Mouse (Mus musculus): ENCODE data around the gene Lrig2.
"Not testable (repeated sequence)": the region's sequence is repeated elsewhere in the genome, so short reads cannot be mapped to it uniquely, and the experiment has no call there.

Gene Lrig2

DNA sequence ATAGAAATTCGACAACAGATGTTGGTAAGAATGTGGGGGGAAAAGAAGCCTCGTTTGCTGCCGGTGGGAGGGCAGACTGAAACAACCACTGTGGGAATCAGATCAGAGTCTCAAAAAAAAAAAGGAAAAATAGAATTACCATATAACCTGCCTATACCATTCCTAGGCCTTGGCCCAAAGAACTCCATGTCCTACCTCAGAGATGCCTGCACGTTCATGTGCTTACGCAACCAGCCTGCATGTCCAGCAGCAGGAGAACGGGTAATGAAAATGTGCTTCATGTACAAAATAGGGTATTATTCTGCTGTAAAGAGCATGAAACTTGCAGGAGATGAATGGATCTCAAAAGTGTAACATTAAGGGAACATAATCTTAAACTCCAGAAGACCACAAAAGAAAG is 79.1 kb downstream of the Lrig2 start:
- no peak for DNase-seq (ENCODE audit: low spot score)

DNA sequence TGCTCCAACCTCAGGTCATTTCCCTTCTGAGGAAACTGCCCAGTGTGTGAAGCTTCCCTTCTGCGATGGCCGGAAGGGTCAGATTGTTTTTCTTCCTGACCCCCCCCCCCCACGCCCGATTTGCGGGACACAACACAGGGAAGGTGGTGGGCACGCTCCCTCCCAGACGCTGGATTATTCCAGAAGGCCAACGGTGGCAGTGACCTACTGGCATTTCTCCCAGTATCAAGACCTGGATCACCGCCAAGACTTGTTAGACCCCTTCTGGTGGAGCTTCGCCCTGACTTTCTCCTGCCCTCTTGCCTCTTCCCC is 79.9 kb downstream of the Lrig2 start:
- DNase-seq (ENCODE audit: low spot score) = peak; percentile 28

DNA sequence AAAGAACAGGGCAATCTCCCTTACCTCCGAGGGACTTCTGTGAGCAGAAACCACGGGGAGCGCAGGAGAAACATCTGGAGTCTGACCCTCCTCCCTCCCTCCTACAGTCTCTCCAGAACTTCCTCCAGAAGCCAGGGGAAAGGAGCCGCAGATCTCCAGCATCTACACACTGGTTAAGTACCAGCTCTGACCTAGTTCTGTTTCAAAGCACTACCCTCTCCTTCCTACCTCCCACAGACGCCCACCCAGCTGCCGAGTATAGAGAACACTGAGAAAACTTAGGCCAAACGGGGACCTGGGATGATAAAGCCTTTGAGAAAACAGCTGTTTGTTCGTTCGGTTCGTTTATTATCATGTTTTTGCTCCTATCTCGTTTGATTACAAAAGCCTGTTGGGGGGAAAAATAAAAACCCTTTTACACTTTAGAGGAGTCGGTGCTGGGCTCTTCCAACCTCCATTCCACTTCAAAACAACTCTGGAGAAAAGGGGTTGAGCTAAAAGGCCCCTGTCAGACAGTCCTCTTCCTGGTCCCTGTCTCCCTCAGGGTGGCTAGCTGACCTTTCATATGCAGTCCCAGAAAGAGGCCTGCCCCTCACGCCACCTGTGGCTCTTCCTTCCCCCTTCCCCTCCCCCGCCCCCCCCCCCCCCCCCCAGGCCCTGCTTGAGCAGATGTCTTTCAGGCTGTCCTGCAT is 80.4 kb downstream of the Lrig2 start:
- DNase-seq (ENCODE audit: low spot score) = no peak

DNA sequence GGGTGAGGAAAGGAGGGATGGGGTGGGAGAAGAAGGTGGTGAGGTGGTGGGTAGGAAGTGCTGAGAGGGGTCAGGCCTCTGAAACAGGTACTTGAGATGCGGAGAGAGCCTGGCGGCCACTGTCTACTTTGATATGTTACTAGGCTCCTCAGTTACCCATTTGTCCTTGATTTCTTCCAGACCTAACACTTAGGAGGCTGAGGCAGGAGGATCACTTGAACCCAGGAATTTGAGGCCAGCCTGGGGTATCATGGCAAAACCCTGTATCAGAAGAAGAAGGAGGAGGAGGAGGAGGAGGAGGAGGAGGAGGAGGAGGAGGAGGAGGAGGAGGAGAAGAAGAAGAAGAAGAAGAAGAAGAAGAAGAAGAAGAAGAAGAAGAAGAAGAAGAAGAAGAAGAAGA is 84.4 kb downstream of the Lrig2 start:
- DNase-seq (ENCODE audit: low spot score) = not testable (repeated sequence)

DNA sequence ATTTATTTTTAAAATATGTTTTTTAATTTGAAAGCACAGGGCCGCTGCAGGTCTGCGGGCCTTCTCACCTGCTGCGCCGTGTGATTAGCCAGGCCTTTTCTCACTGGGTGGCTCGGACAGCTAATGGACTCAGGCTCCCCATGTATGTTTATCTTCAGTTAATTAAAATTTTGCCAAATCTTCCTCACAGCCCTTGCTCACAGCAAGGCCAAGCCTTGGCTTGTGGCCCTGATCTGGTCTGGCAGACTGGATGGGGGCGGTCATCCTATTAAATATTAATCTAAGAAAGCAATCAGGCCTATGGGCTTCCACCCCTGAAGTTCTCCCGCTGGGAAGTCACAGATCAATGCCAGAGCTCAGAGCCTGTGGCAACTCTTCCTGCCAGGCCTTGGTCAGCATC is 87.4 kb downstream of the Lrig2 start:
- peak; percentile 21 for DNase-seq (ENCODE audit: low spot score)

DNA sequence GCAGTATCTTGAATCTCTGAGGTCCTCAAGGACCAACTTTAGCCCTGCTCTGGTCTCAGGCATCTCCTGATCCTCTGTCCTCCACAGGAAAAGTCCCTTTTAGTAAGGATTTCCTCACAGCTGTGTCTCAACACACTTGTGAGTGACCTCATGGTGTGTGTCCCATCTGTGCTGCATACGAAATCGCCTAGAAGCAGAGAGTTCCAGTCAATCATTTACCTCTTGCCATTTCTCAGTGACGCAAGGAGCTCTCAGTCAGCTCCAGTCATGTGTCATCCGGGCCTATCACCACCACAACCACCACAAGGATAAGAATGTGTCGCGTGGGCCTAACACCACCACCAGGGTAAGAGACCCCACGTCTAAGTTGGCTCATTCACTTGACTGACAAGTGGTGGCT is 90.8 kb downstream of the Lrig2 start:
- no peak for DNase-seq (ENCODE audit: low spot score)

DNA sequence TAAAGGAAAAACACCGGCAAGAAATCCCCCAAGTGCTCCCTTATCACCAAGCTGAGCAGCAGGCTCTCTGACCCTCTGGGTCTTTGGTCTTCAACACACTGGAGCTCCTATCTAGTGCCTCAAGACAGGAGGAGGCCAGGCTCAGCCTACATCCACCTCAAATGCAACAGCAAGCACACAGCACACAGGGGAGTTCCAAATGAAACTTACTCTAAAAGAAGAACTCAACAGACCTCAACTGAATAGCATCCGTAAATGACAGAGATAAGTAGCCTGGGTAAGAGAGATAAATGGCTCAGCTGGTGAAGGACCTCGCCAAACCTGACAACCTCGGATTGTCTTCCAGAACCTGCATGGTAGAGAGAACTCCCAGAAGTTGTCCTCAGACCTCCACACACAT is 91.7 kb downstream of the Lrig2 start:
- DNase-seq (ENCODE audit: low spot score) = no peak

DNA sequence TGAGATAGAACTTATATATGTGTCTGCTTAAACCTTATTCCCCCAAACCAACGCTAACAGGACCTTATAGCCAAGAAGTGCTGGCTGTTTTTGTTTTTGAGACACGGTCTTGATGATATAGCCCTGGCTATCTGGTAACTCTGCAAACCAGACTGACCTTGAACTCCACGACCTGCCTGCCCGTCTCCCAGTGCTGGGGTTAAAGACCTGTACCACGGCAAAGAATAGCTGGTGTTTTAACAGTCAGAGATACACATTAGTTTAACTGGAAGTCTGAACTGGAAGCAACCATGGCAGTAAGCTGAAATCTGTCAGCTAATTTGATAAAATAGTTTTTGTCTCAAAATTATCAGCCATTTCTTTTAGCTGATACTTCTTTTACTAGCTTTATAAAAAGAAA is 94.9 kb downstream of the Lrig2 start:
- no peak for DNase-seq (ENCODE audit: low spot score)

DNA sequence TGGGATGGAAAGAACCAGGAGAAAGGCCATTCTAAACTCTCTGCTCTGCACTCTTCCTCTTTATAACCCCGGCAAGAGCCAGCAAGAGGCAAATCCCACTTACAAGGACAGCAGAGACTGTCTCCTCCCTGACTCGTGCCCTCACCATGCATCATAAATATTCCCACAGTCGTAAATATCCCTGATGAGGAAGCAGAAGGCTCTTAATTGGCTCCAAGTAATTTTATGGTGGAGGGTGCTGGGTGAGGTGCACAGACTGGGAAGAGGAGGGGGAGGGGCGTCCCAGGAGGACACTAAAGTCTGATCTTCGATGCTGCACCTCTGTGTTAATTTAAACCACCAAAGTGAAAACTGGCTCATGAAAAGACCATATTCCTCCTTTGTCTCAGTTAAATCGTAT is 99.2 kb downstream of the Lrig2 start:
- DNase-seq (ENCODE audit: low spot score) = no peak

DNA sequence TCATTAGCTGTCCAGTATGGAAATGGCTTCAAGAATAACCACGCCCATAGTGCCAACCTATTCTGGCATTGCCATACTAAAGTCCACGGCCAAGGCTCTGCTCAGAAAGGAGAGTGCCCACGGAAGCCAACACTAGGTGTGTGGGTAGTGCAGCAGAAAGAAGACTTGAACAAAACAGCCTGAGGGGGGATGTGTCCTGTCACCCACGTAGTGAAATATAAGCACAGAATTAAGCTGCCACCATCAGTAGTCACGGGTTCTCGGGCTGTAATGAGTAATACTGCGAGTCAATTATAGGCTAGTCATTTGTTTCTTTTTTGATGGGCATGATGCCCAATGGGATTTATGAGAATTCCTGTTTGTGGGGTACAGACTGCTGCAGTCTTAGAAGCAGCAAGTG is 104.2 kb downstream of the Lrig2 start:
- no peak for DNase-seq (ENCODE audit: low spot score)

DNA sequence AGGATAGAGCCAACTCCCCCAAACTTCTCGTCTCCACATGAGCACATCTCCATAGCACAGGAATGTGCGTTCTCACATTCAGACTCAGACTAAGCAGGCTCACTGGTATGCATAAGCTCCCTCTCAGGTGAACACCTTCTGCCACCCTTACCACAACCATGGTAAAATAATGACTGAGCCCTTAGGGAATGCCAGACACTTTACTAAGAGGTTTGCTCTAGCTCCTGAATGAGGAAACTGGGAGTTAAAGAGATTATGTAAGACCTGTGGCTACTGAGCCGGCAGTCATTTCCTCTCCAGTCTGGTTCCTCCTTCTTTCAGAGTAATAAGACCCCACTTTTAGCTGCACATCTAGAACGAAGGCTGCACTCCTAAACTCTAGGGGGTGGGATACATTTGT is 108.1 kb downstream of the Lrig2 start:
- no peak for DNase-seq (ENCODE audit: low spot score)

DNA sequence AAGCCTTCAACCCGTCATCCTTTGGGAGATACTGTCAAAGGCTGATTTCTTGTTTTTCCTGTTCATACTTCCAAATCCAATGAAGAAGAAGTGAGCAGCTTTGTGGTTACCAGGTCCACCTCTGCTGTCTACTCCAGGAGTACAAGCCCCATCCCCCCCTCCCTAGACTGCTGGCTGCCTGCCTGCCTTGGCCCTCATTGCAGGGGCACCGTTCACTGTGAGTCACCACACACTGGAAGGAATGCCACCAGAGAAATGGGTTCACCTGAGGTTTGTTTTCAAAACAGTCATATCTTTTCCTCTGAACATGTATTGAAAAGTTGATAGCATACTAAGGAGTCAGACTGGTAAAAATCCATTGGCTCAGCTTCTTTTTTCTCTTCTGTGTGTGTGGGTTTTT is 110.5 kb downstream of the Lrig2 start:
- DNase-seq (ENCODE audit: low spot score) = no peak

DNA sequence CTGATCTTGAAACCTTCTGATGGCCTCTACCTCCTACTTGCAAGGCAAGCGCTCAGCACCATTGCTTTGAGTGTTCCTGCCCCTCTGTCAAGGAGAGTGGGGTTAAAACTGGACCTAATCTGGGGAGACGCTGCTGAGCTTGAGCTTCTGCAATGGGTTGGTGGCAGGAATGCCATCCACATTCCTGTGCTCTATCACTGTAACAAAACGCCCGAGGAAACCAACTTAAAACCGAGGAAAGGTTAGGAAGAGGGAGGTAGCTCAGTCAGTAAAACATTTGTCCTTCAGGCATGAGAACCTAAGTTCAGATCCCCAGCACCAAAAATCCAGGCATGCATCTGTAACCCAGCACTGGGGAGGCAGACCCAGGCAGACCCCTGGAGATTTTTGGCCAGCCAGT is 111.6 kb downstream of the Lrig2 start:
- DNase-seq (ENCODE audit: low spot score) = no peak

DNA sequence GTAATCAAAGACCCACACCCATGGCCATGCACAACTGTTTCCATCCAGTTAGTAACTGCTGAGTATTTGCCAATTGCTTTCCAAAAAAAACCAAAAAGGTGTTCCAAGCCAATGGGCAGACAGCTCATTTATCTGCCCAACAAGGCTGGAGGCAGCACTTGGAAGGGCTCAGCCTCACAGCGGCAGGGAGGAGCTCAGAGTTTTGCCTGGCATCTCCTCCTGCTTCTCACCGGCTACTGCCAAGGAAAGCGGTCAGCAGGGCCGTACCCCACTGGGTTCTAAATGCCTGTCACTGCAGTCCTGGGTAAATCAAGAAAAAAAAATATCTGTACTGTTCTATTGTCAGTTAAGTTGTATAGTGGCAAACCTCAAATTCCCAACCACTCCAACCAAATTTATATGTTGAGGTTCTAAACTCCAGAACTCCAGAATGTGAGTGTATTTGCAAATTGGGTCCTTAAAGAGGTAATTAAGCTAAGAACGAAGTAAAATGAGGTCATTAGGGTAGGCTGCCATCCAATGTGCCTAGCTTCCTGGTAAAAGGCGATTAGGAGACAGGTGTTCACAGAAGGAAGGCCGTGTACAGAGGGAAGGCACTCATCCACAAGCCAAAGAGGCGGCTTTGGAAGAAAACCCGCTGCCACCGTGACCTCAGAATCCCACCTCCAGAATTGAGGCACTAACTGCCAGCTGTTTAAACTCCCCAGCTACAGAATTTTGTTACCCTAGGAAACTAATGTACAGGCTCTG is 112.2 kb downstream of the Lrig2 start:
- DNase-seq (ENCODE audit: low spot score) = no peak

DNA sequence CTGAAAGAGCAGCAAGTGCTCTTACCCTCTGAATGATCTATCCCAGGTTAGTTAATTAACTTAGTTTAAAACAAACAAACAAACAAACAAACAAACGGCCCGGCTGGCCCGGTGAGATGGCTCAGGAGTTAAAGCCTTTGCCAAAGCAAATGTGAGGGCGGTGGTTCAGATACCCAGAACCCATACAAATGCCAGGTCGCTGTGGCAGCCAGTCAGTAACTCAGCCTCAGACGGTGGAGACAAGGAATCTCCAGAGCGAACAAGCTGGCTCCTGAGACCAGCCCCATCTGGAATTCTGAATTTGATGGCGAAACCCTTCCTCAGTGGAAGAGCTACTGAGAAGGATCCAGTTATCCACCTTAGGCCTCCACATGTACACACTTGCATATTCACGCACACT is 114.4 kb downstream of the Lrig2 start:
- no peak for DNase-seq (ENCODE audit: low spot score)

DNA sequence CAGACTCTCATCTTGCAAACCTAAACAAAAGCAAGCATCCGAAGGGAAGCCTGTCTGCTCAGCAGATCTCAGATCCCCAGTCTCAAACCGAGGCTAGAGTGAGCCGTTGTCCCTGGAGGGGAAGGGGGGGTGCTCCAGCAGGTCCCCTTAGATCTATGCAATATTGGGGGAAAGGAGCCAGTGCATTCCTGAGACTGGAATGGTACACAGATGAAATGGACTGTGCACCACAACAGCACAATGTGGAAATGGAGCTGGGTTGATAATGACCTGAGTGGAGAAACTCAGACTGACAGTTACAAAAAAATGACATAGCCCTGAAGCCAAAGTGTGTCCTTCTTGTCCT is 115.0 kb downstream of the Lrig2 start:
- DNase-seq (ENCODE audit: low spot score) = no peak

DNA sequence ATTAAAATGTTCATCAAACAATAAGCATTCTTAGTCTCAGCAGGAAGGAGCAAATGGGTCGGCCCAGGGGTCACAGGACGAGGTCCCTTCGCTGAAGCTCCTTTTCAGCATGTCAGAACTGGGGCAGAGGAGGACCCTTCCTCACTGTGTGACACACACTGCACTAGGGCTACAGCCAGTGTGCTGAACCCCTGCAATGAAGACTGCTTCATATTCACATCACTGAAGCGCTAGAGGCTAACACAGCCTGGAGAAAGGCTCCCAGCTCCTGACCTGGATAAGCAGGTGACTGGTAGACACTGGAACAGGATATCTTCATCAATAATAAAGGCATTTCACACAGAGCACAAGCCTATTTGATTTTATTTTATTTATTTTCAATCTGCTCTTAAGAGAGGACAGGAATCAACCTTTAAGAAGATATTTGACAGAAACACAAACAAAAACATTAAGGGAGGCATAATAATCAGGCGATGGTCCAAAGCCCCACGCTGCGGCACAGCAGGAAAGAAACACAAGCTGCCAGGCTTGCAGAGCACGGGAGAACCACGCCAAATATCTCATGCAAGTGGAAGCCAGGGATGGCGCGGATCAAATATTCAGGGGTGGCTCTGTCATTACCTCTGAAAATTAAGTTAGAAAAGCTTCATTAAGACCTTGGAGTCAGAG is 115.5 kb downstream of the Lrig2 start:
- no peak for DNase-seq (ENCODE audit: low spot score)

DNA sequence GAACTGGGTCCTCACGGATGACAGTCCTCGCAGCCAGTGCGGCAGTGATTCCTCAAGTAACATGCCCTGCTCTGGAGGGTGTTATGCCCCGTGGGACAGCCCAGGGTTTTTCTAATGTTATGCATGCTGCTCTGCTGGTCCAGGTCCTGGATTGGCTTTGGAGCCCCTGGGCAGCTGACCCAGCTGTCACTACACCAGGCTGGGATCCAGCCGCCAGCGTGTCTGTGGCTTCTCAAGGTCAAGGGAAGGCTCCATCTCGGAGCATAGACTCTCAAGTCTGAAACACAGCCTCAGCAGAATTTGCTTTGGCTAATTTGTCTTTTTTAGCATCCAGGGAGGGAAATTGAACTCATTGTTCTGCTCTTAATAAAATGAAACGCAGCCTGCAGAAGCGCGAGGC is 121.6 kb downstream of the Lrig2 start:
- DNase-seq (ENCODE audit: low spot score) = no peak

DNA sequence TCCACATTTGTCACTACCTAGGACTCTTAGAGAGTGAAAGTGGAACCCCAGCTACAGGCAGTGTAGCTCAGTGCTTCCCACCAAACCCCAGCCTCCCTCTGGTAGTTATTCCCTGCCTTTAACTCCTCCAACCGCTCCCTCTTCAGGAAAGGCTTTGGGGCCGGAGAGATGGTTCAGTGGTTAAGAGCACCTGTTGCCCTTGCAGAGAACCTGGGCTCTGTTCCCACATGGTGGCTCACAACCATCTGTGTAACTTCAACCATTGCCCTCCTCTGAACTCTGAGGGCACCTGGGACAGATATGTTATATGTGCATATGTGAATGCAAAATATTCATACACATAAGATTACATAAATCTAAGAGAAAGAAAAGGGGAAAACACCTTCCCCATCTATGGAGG is 122.3 kb downstream of the Lrig2 start:
- DNase-seq (ENCODE audit: low spot score) = no peak

DNA sequence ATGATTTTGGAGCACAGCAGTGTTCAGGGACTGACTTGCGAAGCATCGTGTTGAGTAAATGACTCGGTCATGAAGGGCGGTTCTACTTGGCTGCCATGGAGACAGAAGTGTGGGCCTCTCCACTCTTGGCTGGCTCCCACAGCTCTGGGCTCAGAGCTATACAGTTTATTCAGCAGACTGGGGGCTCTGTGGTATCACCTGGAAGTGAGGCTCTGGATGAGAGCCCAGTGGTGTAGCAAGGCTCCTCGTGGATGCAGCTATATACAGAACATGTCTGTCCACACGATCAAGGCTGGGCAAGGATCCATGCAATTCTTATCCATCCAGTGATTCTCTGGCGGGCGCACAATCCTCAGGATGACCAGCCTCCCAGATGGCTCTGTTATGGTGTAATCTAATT is 126.1 kb downstream of the Lrig2 start:
- no peak for DNase-seq (ENCODE audit: low spot score)

DNA sequence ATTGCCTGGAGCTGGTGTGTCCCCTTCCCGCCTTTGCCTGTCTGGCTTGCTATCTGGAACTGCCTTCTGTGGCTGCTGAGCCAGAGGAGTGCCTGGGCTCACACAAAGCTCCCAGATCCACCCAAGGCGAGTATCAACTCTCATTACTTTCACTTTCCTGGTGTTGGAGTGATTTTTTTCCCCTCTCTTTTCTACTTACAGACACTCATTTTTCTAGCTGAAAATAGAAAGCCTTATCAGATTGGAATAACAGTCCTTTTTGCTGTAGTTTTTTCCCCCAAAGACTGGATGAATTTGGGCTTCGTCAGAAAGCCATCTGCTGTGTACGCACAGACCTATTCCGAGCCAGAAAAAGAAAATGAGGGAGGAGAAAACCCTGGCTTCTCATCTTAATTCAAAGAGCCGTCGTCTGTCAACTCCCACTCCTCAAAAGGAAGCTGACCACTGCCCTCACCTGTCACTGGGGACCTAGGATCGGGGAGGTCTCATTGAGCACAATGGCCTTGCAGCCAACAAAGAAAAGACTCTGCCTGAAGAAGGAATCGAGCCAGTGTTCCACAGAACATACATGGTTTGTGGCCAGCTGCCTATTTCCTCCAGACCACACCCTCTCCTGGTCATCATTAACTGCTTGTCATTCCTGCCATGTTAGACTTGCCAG is 127.9 kb downstream of the Lrig2 start:
- DNase-seq (ENCODE audit: low spot score) = no peak

DNA sequence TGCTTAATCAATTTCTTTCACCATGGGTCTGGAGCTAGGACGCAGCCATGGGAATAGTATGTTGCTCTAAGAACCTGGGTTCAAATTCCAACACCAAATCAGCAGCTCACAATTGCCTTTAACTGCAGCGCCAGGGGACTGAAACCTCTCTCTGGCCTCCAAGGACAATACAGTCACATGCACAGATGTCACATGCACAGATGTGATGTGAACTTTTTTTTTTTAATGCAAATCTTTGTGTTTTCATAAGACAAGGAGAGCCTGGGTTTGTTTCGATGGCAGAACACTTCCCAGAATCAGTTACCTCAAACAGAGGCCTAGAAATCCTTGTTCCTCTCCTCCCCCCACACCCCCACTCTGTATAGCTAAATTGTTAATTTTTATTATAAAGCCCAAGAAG is 133.5 kb downstream of the Lrig2 start:
- DNase-seq (ENCODE audit: low spot score) = no peak

DNA sequence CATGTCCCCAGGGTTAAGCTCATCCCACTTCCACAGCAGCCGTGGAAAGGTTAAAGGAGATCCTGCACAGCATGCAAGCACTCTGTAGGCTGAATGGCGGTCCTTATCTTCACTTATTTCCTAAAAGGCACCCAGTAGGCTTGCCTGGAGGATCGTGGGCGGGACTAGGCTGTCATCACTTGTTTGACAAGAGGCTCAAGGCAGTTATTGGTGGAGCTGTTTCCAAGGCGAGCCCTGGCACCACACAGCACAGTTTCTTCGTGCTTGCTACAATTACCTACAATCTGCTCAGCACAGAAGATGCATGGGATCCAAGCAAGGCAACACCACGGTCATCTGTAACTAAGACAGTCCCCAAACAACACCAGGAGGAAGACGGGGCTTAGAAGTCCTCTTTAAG is 137.8 kb downstream of the Lrig2 start:
- DNase-seq (ENCODE audit: low spot score) = no peak

All from testis, postnatal 14 days (tissue).